Mouse (Mus musculus) erythroblast, adult 5-6 weeks (primary cell): ENCODE results near the gene Grem2. TPM values are rescaled to one million over a fixed set of nuclear protein-coding genes. Genes with fewer than 3 reads are reported as not detected.

Experiments used
- ATAC-seq: replicated peaks from 2 replicates; pipeline ENCODE4 v1.8.0; 2016; ENCODE audit warnings: moderate number of reproducible peaks, mild to moderate bottlenecking, moderate TSS enrichment, inconsistent platforms; ENCODE audit not compliant: poor library complexity, low FRiP score, severe bottlenecking
- total RNA-seq, 2 experiments: library from RNA; stranded (forward) in 1 of 2; stranded (reverse) in 1 of 2; fragments of 150-400 nt in 1 of 2; fragments of 200-764, 138-1000 nt in 1 of 2; gene quantifications; 2 replicates each; pipeline versions ENCODE4 v1.2.3 to v1.2.4; 2015 to 2017; ENCODE audit warnings: low replicate concordance in 2 of 2

Grem2 gene
- total RNA-seq (2015; ENCODE audit: low replicate concordance) (not detected in 2 replicates), total RNA-seq (2017; ENCODE audit: low replicate concordance) (not detected in 2 replicates)

DNA sequence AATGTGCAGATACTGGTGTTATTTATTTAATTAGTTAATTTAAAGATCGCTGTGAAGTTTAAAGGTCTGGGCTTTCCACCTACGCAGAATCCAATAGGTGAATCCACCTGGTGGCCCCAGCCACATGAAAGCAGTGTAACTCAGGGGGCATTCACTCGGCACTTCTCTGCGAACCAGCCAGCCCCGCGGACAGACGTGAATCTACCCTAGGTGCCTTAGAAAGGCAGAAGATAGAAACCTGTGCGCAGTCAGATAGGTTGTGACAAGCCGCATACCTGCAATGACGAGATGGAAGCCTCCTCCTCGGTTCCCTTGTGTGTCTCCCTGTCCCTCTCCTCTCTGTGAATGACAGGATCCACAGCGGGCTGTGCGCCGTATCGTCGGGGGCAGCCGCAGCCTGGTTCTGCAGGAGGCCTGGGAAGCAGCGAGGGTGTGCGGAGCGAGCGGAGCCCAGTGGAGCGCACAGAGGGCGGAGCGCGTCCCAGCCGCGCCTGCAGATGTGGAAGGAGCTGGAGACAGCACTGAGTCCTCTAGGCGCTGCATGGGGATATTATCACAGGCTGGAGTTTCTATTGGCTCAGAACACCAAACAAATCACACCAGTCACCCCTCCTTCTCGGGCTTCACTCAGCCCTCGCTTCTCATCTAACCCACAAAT, at the start of gene Grem2:
Gene Grem2 (minus strand): TSS at position 522 of the 658 bp plus-strand sequence.
- ATAC-seq, result no peak

DNA sequence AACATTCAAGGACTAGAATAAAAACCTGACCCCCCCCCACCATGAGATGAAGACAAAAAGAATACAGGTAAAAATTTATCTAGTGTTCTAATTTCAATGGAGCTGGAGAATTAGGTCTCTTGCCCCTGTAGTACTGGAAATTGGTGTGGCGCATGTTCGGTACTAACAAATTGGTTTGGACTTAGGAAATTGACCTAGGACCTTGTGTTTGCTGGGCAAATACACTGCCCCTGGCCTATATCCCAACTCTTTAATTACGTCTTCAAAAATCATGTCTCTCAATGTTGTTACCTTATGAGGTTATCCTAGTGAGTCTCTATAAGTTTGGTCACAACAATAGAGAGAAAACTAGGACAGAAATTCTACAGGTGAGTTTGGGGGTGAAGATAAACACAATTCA, 38.2 kb upstream of the Grem2 start:
- ATAC-seq, result no peak

DNA sequence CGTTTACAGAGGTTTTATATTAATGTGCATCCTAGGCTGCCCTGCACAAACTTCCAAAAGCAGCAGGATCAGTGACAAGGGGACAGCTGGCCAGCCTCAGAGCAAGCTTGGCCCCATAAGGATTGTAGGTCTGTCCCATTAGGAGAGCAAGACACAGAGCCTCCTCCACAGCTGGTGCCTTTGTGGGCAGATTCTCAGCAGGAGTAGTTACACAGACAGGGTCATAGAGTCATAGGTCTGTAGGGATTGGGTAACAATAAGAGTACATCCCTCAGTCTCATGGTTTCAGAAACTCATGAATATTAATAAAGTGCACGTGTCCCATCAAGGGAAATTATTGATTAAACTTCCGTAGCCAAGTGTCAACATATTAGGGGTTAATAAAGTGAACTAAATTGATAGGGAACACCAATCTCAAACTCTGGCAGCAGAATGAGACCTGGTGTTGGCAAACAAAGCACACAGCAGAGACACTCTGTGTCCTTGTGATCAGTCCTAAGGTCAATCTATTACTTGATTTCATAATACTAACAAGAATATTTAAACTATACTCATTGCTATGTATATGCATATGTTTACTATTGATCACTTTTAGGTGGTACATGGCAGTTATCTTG, 9.5 kb upstream of the Grem2 start:
- no peak for ATAC-seq

DNA sequence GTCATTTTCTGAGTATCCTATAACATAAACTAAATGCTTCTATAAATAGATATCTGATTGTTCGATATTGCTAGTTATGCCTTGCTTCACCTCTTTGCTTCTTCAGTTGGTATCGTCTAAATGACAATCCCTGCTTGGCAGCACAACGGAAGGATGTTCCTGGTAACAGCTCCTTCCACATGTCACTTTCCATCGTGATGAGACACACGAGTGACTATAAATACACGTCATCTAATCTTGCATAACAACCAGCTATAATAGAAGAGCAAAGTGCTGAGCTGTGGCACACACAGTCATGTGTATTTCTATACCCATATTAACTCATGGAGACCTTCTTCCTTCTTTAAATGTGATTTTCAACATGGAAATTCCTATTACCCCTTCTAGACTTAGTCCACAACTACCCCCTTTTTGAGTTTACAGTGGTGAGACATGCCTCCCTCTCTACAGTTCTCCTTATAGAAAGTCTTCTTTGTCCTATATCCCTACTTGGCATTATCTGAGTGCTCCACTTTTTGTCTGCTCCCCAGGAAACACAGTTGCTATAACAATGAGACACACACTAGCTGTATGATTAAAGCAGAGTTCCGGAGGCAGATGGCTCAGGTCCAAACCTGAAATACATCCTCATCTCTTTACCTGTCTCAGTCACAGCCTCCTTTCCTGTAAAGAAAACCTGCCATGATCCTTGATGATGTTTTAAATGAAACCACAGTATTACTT, 8.0 kb upstream of the Grem2 start:
- ATAC-seq, result no peak

DNA sequence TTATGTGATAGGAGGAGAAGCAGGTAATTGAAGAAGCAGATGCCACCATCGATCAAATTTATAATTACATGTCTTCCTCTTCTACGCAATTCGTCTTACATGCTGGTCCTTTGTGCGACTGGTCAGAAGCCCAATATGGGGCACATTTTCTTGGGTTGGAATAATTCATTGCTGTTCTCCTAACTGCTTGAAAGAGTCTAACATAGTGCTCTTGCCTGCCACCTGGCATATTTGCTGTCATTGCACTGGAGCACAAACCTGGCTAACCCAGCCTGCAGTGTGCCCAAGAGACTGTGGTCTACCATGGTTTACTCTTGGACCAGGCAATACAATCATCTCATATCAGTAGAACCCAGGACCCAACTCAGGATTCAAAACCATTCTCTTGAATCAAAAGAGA, 2.7 kb downstream of the Grem2 start:
- no peak for ATAC-seq

DNA sequence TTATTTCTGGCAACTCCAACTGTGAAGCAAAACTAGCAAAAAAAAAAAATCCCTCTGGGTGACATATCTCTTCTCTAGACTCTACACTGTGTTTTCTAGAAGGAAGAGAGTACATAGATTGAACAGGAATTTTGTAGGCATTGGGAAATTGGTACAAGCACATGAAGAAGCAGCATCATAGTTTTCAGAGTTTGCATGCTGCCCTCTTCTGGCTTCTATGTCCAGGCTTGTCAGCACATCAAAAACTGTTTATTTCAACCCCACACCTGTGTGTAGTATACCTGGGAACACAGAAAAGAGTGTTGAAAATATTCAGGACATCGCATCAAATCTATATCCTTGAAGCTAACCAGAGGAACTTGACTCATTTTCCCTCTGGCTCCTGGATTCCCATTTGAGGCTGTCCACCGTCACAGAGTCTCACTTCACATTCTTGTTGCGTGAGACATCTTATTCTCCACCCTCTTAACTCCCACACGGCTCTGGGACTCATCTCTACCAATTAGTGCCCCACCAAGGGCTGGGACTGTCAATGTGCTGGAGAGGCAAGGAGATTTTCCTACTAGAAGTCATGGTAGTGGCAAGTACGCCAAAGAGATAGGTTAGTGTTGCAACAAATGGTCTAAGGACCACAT, 3.3 kb downstream of the Grem2 start:
- ATAC-seq, result no peak

DNA sequence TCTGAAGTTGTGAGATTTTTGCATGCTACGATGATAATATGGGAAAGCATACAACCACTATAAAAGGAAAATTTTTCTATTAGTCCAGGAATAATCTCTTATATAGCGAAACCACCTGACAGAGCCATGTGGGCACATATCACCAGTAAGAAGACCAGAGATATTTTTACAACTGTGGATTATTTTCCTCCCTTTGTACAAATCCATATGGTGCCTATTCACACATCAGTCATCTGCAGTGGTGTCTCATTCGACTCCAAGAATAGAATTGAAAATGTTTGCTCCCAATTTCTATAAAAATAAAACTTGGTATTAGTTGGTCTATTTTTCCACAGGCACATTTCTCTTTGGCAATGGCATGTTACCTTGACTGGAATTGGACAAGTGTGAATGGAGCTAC, 11.8 kb downstream of the Grem2 start:
- no peak for ATAC-seq

DNA sequence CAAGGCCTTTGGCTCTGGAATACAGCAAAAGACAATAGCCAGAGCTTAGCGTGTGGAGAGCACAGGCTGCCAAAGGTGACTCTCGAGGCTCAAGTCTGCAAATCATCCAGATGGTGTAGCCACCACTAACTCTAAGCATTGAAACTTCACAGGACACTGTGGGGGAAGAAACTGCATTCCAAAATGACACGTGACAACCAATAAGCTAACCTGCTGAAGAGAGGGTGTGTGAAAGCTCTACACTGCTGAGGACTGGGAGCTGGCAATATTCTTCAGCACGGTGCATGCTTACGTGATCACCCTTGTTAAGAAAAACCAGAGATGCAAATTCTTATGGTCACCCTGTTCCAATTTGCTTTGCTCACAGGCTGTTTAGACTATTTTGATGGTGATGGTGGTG, 13.4 kb downstream of the Grem2 start:
- no peak for ATAC-seq

DNA sequence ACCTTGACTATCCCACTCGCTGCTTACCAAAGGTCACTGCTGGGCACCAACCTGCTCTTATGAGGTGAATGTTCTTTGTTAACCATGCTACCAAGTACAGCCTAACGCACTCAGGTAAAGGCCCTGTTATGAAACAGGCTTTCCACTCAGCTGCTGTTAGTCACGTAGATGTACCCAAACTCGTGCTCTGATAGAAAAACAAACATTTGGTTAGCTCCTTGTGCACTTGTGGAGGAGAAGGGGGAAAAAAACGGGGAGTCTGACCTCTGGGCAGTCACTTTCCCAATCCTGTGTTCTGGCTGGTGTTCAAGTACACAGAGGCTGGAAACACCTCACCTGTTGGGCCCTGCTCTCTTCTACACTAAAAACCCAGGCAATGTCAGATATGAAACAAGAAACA, 14.0 kb downstream of the Grem2 start:
- no peak for ATAC-seq

DNA sequence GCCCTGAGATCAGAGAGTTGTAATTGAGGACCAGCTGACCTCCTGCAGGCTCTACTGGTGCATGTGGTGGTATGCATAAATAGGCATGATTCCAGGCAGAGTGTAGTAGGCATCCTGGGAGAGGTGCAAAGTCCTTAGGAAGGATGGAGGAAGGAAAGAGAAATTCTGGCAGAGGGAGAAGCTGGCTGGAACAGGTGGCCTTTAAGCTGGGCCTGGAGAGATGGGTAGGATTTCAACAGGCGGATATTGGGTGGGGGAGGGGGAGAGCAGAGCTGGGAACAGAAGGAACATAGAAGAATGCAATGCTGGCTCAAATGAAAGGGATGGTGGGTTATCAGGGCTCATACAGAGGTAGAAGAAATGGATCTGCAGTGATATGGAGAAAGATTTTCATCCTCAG, 18.9 kb downstream of the Grem2 start:
- no peak for ATAC-seq

DNA sequence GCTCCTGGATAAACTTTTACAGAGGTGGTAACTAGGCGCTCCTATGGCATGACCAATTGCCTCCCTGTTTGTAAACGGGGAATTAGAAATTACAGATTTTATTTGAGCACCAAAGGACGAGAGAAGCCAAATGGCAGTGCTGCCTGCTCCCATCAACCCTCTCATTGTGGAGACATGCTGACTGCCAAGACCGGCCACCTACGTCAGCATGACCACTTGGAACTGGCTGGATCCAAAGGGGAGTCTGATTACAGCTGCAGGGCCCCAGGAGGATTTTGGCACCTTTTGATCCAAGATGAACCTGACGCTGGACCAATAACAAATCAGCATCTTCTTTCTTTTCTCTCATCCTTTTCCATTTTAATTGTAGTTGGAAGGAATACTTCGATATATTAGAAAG, 29.1 kb downstream of the Grem2 start:
- ATAC-seq, result no peak

DNA sequence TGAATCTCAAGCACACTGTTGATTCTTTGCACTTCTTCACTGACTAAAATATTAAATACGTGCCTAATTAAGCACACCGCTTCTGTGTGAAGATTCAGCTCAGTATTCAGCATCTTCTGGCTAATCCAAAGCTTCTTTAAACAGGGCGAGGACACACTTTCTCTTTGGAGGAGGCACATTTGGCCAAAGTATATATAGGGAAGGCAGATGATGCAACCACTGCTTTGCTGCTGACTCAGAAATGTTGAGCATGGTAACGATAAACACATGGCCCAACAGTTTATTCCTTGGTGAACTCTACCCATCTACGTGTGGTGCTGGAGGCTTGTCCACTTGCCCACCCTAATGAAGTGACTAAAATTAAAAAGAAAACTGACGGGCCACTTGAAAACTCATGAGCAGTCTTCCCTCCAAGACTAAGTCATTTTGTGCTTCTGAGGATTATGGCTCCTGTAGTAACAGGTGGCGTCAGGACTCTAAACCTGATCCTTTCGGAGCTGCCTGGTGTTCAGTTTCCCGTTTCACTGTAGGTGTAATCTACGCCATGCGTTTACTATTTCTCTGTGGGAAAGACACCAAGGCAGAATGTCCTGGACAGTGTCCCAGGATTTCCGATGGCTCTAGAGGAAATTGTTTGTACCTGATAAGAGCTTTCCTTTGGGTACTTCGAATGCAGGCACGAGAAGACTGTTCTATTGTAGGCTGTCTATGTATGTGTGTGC, 32.8 kb downstream of the Grem2 start:
- ATAC-seq, result no peak

DNA sequence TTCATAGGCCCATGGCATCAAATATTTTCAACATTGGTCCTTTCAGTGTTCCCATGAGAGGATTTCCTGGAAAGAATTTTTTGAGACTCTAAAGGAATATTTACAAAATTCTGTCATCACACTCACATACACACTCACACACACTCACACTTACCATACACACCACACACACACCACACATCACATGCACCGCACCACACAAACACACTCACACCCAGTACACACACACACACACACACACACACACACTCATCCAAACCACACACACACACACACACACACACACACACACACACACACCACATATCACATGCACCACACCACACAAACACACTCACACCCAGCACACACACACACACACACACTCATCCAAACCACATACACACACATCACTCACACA, 33.5 kb downstream of the Grem2 start:
- no peak for ATAC-seq

DNA sequence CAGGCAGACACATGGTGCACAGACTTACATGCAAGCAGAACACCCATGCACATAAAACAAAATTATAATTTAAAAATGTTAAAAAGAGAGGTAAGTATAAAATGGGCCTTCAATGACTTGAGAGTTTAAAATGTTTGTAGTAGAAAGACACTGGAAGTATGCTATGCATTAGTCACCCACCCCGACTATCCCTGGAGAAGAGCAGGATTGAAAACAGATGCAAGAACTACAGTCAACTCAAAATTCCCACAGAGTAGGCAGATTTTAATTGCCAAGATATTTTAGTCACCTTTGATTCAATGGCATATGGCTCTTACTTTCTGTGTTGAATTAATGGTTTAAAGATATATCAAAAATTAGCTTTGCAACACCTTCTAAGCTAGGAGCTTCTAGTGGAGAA, 39.1 kb downstream of the Grem2 start:
- no peak for ATAC-seq

DNA sequence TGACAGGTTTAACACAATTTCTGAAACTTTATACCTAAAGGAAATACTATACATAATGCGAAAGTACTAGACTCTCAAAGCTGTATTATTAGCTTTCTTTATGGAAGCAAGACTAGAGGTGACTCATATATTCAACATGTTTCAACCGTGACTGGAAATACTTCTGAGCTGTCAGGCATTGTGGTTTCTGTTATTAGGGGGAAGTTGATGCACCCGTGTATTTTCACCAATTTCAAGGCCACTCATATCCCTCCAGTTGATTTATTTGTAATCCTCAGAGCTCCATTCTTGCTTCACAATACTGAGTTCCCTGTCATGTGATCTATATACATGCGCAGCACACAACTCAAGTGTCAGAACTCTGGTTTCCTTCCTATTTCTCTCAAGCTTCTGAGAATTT, 46.4 kb downstream of the Grem2 start:
- ATAC-seq, result no peak

DNA sequence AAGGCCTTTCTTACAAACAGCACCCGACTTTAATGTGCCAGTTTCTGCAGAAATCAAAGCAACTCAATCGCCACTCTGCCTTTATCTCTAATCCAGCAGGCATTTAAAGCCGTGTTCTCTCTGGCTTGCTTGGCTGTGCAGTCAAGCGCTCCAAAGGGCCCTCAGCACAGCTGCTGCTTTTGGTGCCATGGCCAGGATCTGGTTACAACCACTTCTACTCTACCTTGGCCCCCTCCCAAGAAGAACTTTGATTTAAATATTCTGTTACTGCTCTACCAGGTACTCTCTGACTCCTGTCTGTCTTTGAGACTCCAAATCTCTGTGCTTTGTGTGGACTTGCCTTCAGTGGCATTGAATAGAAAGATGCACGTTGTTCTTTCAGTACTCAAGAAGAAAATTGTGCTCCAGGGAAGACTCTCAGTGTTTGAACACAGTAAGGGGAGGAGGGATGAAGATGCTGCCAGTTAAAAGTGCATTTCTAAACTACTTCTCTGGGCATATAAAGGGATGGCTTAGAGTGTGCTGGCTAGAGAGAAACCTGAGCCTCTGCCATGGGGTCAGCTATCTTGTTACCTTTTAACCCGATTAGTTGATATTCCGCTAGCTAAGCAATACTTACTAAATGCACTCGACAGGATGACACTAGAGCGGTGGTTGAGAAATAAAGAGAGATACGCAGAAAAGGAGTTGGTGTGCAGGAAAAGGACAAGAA, 61.1 kb downstream of the Grem2 start:
- no peak for ATAC-seq

DNA sequence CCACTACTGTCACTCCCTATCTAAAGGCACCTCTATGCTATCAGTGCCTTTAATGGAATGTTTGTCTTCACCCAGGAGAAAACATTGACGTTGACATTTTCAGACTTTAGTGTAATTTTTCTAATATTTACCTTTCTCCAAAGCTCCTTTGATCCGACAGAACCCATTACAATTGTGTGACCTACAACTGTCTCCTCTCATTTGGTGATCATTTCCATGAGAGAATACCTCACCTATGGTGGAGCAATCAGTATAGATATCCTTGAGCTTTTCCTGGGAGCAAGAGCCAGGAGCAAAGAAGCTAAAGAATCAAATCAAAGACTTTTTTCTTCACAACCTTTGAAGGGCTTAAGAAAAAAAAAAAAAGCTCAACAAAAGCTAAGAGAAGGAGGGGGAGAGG, 65.4 kb downstream of the Grem2 start:
- no peak for ATAC-seq

DNA sequence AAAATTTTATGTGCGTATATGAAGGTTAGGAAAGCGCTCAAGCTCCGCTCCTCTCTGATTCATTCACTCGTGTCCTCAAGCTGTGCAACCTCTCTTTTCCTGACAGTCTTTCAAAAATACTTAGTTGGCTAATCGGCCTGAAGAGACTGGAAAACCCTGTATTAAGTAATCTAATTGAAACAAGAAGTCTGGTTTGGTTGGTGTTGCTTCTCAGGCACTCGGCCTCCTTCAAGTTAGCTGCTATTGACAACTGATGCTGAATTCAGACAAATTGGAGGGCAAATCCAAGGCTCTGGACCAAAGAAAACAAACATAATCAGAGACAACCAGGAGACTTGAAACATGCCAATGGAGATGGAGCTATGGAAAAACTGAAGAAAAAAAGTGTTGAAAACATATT, 76.8 kb downstream of the Grem2 start:
- ATAC-seq, result no peak

DNA sequence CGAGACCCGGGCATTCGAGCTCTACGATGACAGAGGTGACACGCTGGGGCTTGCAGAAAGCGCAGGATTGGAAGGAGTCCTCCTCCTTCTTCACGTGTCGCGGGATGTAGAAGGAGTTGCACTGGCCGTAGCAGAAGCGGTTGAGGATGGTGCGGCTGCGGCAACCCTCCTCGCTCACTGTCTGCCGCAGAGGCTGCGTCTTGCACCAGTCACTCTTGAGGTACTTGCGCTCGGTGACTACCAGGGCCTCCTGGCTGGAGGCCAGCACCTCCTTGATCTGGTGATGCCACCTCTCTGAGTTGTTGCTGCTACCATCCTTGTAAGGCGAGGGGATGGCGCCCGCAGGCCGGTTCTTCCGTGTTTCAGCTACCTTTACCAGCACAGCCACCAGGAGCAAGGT, 84.8 kb downstream of the Grem2 start:
- ATAC-seq, result no peak

DNA sequence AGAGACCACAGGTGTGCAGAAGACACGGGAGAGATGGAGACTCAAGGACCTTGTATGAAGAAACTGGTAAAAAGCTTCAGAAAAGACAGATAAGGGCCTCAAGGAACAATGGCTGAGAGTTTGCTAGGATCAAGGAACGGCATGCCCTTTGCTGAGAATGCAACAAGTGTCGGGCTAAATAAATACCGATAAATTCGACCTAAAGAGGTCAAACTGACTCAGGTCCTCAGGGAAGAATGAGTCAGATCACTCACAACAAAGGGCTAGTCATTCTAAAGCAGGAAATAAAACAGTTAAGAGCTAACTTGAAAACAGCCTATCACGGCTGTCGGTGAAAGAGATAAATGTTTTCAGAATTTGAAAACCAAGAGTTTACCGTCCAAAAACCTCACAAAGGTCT, 95.1 kb downstream of the Grem2 start:
- no peak for ATAC-seq
